Mouse (Mus musculus) heart, embryonic 16.5 days (tissue): ENCODE results near the gene Ahdc1. TPM values are rescaled to one million over a fixed set of nuclear protein-coding genes. Genes with fewer than 3 reads are reported as not detected.

Experiments used
- ATAC-seq: fragments of 200-750 bp; cut with Nextera tagmentation; replicated peaks from 2 replicates; pipeline ENCODE4 v1.8.0; 2017; ENCODE audit warnings: moderate number of reproducible peaks; ENCODE audit not compliant: insufficient read depth, low FRiP score; ENCODE audit errors: extremely low read depth
- H3K27ac ChIP-seq: fragments of 300-500 bp; sonication (generic); 2 replicates; pipeline ENCODE4 v1.5.1; 2014; ENCODE audit warnings: mild to moderate bottlenecking, low read length, control low read depth, moderate library complexity
- H3K27me3 ChIP-seq: fragments of 300-500 bp; sonication (generic); 2 replicates; pipeline ENCODE4 v1.6.1; 2014; ENCODE audit warnings: low read length, mixed read lengths; ENCODE audit not compliant: control insufficient read depth, insufficient read depth
- H3K36me3 ChIP-seq: fragments of 300-500 bp; sonication (generic); 2 replicates; pipeline ENCODE4 v1.6.1; 2014; ENCODE audit not compliant: control insufficient read depth, insufficient read depth
- H3K4me1 ChIP-seq: fragments of 300-500 bp; sonication (generic); 2 replicates; pipeline ENCODE4 v1.6.1; 2014; ENCODE audit warnings: low read length, mixed read lengths; ENCODE audit not compliant: control insufficient read depth, insufficient read depth
- H3K4me2 ChIP-seq: fragments of 300-500 bp; sonication (generic); 2 replicates; pipeline ENCODE4 v1.6.1; 2014; ENCODE audit warnings: low read depth, mild to moderate bottlenecking, control low read depth, low read length
- H3K4me3 ChIP-seq: fragments of 300-500 bp; sonication (generic); 2 replicates; pipeline ENCODE4 v1.5.1; 2014; ENCODE audit warnings: mild to moderate bottlenecking, control low read depth, low read length
- H3K9ac ChIP-seq: fragments of 300-500 bp; sonication (generic); 2 replicates; pipeline ENCODE4 v1.6.1; 2014; ENCODE audit warnings: low read length, control low read depth
- H3K9me3 ChIP-seq: fragments of 300-500 bp; sonication (generic); replicated peaks from 2 replicates; pipeline ENCODE4 v1.6.1; 2016; ENCODE audit warnings: low read length; ENCODE audit not compliant: control insufficient read depth
- WGBS: fragments of 180-500 bp; shearing (Covaris S2); extraction: QIAGEN DNeasy Blood & Tissue Kit; methylation state at CpG from one replicate; pipeline ENCODE4 v1.1.7; 2014; 5-methylcytosine and 5-hydroxymethylcytosine counted together
- polyA plus RNA-seq: library from polyadenylated mRNA; unstranded; fragments of >200 nt; fragmentation: Nextera tagmentation; extraction: Ambion mirVana; gene quantifications from 2 replicates; pipeline ENCODE4 v1.2.1, GENCODE M21; 2015

The Ahdc1 gene
- polyA plus RNA-seq, 1 experiment from 2014 or later: 7.2 TPM

- Histone ChIP-seq H3K4me3 (no peak overlapping the region), H3K9ac (peak overlapping the region; percentile 31; the same call in 1 of the 2 replicates), H3K4me1 (peaks cover 98% of the 10 kb centered on the region), H3K36me3 (no peaks in the 10 kb centered on the region), H3K27ac (peak overlapping the region; percentile 87), H3K4me2 (peak overlapping the region; percentile 19; the same call in 1 of the 2 replicates), H3K9me3 (no peaks in the 10 kb centered on the region), H3K27me3 (no peaks in the 10 kb centered on the region)
- 32% methylated on average over 6 of the region's 6 CpGs for WGBS
- no peak for ATAC-seq
These were observed 33.6 kb downstream of the Ahdc1 start for GRCm38 (mm10) chr4:133044647-133045094.

- Histone ChIP-seq H3K4me2 (peak overlapping the region; percentile 1; the same call in 1 of the 2 replicates), H3K27ac (peak overlapping the region; percentile 64), H3K4me3 (no peak overlapping the region), H3K9ac (peak overlapping the region; percentile 50; the same call in 1 of the 2 replicates), H3K9me3 (no peaks in the 10 kb centered on the region), H3K4me1 (peaks cover 100% of the 10 kb centered on the region), H3K36me3 (no peaks in the 10 kb centered on the region), H3K27me3 (no peaks in the 10 kb centered on the region)
- ATAC-seq: no peak
- WGBS: 42% methylated on average over 11 of the region's 11 CpGs
These were observed 34.9 kb downstream of the Ahdc1 start for GRCm38 (mm10) chr4:133045771-133046474.

- 40% methylated on average over 12 of the region's 12 CpGs for WGBS
- Histone ChIP-seq H3K27ac (peak overlapping the region; percentile 54), H3K4me3 (no peak overlapping the region), H3K27me3 (no peaks in the 10 kb centered on the region), H3K9me3 (no peaks in the 10 kb centered on the region), H3K4me1 (peaks cover 100% of the 10 kb centered on the region), H3K9ac (0 out of 2 replicates have a peak overlapping the region, but pooled peaks have one; percentile 7), H3K4me2 (no peak overlapping the region), H3K36me3 (no peaks in the 10 kb centered on the region)
- no peak for ATAC-seq
These were observed 35.8 kb downstream of the Ahdc1 start for GRCm38 (mm10) chr4:133046691-133047352.

- no peaks in the 10 kb centered on the region for H3K9me3 ChIP-seq
- WGBS: 36% methylated on average over 16 of the region's 16 CpGs
- no peaks in the 10 kb centered on the region for H3K36me3 ChIP-seq
- peaks cover 100% of the 10 kb centered on the region for H3K4me1 ChIP-seq
- H3K27me3 ChIP-seq: no peaks in the 10 kb centered on the region
- H3K27ac ChIP-seq: peak overlapping the region; percentile 90
- H3K9ac ChIP-seq: 0 out of 2 replicates have a peak overlapping the region, but pooled peaks have one; percentile 43
- no peak overlapping the region for H3K4me2 ChIP-seq
- no peak for ATAC-seq
- no peak overlapping the region for H3K4me3 ChIP-seq
These were observed 36.5 kb downstream of the Ahdc1 start for GRCm38 (mm10) chr4:133047353-133048105.

DNA sequence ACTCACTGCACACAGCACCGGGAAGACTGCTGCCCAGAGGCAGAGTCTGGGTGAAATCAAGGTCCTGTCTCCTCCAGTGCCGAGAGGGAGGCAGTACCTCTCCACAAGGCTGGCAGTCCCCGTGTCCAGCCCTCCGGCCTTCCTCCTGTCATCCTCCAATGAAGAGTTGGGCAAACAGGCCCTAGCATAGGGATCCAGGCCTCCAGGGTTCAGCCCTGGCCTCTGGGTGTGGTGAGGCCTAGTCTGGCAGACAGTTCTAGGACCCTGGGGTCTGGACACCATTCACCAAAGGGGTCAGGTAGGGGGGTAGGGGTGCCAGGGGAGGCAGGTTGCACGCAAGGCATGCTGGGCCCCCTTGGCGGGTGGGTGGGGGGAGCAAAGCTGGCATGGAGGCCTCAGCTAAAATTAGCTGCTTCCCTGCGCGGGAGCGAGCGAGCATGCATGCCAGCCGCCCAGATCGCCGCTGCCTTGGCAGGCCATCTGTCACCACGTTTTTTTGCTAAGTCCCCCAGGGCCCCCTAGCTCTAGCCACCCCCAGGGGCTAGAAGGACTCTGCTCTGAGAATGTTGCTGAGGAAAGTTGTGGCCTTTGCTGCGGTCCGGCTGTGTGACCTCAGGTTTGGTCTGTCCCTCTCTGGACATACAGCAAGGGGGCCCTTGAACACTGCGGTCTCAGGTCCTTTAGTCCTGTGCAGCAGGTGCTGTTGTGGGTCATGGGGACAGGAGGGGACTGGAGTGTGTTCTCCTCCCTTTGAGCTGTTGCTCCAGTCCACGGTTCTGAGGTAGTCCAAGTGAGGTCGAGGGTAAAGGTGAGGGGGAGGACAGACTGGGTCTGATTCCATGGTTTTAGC lies 38.2 kb downstream of the Ahdc1 start:
- Histone ChIP-seq H3K9ac (peak overlapping the region; percentile 72), H3K4me3 (0 out of 2 replicates have a peak overlapping the region, but pooled peaks have one; percentile 7), H3K9me3 (no peaks in the 10 kb centered on the region), H3K36me3 (peaks cover 3% of the 10 kb centered on the region; the same call in 1 of the 2 replicates), H3K4me1 (peaks cover 98% of the 10 kb centered on the region), H3K27me3 (no peaks in the 10 kb centered on the region), H3K27ac (peak overlapping the region; percentile 90), H3K4me2 (peak overlapping the region; percentile 45)
- WGBS: 28% methylated on average over 19 of the region's 19 CpGs
- ATAC-seq: peak; percentile 44

- Histone ChIP-seq H3K9ac (peak overlapping the region; percentile 72), H3K4me2 (peak overlapping the region; percentile 45; the same call in 1 of the 2 replicates)
These were observed 39.3 kb downstream of the Ahdc1 start for GRCm38 (mm10) chr4:133050196-133050836.

GRCm38 (mm10) chr4:133050837-133051549 lies 39.9 kb downstream of the Ahdc1 start:
- 56% methylated on average over 6 of the region's 6 CpGs for WGBS
- H3K27ac ChIP-seq: peak overlapping the region; percentile 90

More at GRCm38 (mm10) chr4:133050196-133050836, 39.3 kb downstream of the Ahdc1 start:
- H3K4me3 ChIP-seq: no peak overlapping the region
- ATAC-seq: no peak
- H3K27me3 ChIP-seq: no peaks in the 10 kb centered on the region
- peak overlapping the region; percentile 90 for H3K27ac ChIP-seq
- WGBS: 54% methylated on average over 9 of the region's 9 CpGs
- no peaks in the 10 kb centered on the region for H3K9me3 ChIP-seq
- H3K36me3 ChIP-seq: peaks cover 9% of the 10 kb centered on the region; the same call in 1 of the 2 replicates
- peaks cover 98% of the 10 kb centered on the region for H3K4me1 ChIP-seq

More at GRCm38 (mm10) chr4:133050837-133051549, 39.9 kb downstream of the Ahdc1 start:
- Histone ChIP-seq H3K9ac (peak overlapping the region; percentile 60), H3K4me1 (peaks cover 98% of the 10 kb centered on the region), H3K4me2 (no peak overlapping the region), H3K36me3 (peaks cover 10% of the 10 kb centered on the region; the same call in 1 of the 2 replicates), H3K9me3 (no peaks in the 10 kb centered on the region), H3K27me3 (no peaks in the 10 kb centered on the region), H3K4me3 (no peak overlapping the region)
- ATAC-seq: no peak
